Mouse (Mus musculus) intestine, postnatal 0 days (tissue): ENCODE results near the gene 5031439G07Rik. TPM values are rescaled to one million over a fixed set of nuclear protein-coding genes. Genes with fewer than 3 reads are reported as not detected.

ENCODE experiments used
- ATAC-seq: fragments of 200-750 bp; cut with Nextera tagmentation; 2 replicates; pipeline ENCODE4 v1.8.0; 2017; ENCODE audit warnings: mild to moderate bottlenecking, moderate TSS enrichment, moderate library complexity
- H3K27ac ChIP-seq: fragments of 300-500 bp; sonication (generic); 2 replicates; pipeline ENCODE4 v1.5.1; 2014; ENCODE audit warnings: mild to moderate bottlenecking, low read depth, low read length, moderate library complexity
- H3K27me3 ChIP-seq: fragments of 300-500 bp; sonication (generic); replicated peaks from 2 replicates; pipeline ENCODE4 v1.6.1; 2014; ENCODE audit warnings: low read length, mixed read lengths; ENCODE audit not compliant: control insufficient read depth, insufficient read depth
- H3K36me3 ChIP-seq: fragments of 300-500 bp; sonication (generic); 2 replicates; pipeline ENCODE4 v1.6.1; 2014; ENCODE audit warnings: mild to moderate bottlenecking, moderate library complexity; ENCODE audit not compliant: control insufficient read depth, insufficient read depth
- H3K4me1 ChIP-seq: fragments of 300-500 bp; sonication (generic); replicated peaks from 2 replicates; pipeline ENCODE4 v1.6.1; 2014; ENCODE audit warnings: antibody characterized with exemption, low read length, mixed read lengths; ENCODE audit not compliant: control insufficient read depth, insufficient read depth
- H3K4me2 ChIP-seq: fragments of 300-500 bp; sonication (generic); replicated peaks from 2 replicates; pipeline ENCODE4 v1.6.1; 2014; ENCODE audit warnings: low read depth, mild to moderate bottlenecking, moderate library complexity
- H3K4me3 ChIP-seq: fragments of 300-500 bp; sonication (generic); 2 replicates; pipeline ENCODE4 v1.5.1; 2014; ENCODE audit warnings: low read depth, low read length
- H3K9ac ChIP-seq: fragments of 300-500 bp; sonication (generic); 2 replicates; pipeline ENCODE4 v1.6.1; 2014; ENCODE audit warnings: mild to moderate bottlenecking, low read depth, low read length
- H3K9me3 ChIP-seq: fragments of 300-500 bp; sonication (generic); 2 replicates; pipeline ENCODE4 v1.6.1; 2016; ENCODE audit warnings: mixed run types; ENCODE audit not compliant: control insufficient read depth
- CTCF ChIP-seq: sonication (generic); IDR thresholded peaks from 2 replicates; pipeline ENCODE4 v1.5.1; 2016; ENCODE audit warnings: low read depth, mild to moderate bottlenecking, control low read depth, antibody characterized with exemption, moderate library complexity
- WGBS: fragments of 180-500 bp; shearing (Covaris S2); extraction: QIAGEN DNeasy Blood & Tissue Kit; methylation state at CpG from one replicate; pipeline ENCODE4 v1.1.7; 2014; 5-methylcytosine and 5-hydroxymethylcytosine counted together
- polyA plus RNA-seq: library from polyadenylated mRNA; unstranded; fragments of >200 nt; fragmentation: Nextera tagmentation; extraction: Ambion mirVana; gene quantifications from 2 replicates; pipeline ENCODE4 v1.2.1, GENCODE M21; 2015

5031439G07Rik gene
- polyA plus RNA-seq, 1 experiment from 2014 or later = 14.9 TPM

GRCm38 (mm10) chr15:84972860-84973543 lies 15.3 kb downstream of the 5031439G07Rik start:
- WGBS = 72% methylated on average over 8 of the region's 8 CpGs
- TF ChIP-seq CTCF = no peak
- ATAC-seq = 0 out of 2 replicates have a peak, but pooled peaks have one; percentile 21

GRCm38 (mm10) chr15:84968534-84968933 lies 19.8 kb downstream of the 5031439G07Rik start:
- H3K4me1 ChIP-seq = no peaks in the 10 kb centered on the region

More at GRCm38 (mm10) chr15:84972860-84973543, 15.3 kb downstream of the 5031439G07Rik start:
- Histone ChIP-seq H3K9ac (no peak overlapping the region), H3K4me3 (no peak overlapping the region), H3K27ac (no peak overlapping the region), H3K27me3 (no peaks in the 10 kb centered on the region), H3K4me2 (no peak overlapping the region), H3K9me3 (no peaks in the 10 kb centered on the region), H3K4me1 (no peaks in the 10 kb centered on the region), H3K36me3 (no peaks in the 10 kb centered on the region; the same call in 1 of the 2 replicates)

GRCm38 (mm10) chr15:84965575-84966360 lies 22.6 kb downstream of the 5031439G07Rik start:
- Histone ChIP-seq H3K4me1 (no peaks in the 10 kb centered on the region), H3K36me3 (no peaks in the 10 kb centered on the region), H3K4me2 (no peak overlapping the region), H3K9me3 (no peaks in the 10 kb centered on the region), H3K27me3 (no peaks in the 10 kb centered on the region), H3K9ac (no peak overlapping the region), H3K4me3 (no peak overlapping the region), H3K27ac (no peak overlapping the region)
- 56% methylated on average over 7 of the region's 7 CpGs for WGBS
- TF ChIP-seq CTCF = no peak
- ATAC-seq = no peak

More at GRCm38 (mm10) chr15:84968534-84968933, 19.8 kb downstream of the 5031439G07Rik start:
- H3K4me2 ChIP-seq = no peak overlapping the region
- 92% methylated on average over 4 of the region's 4 CpGs for WGBS
- H3K4me3 ChIP-seq = no peak overlapping the region
- no peak for ATAC-seq
- no peak for TF ChIP-seq CTCF
- no peaks in the 10 kb centered on the region; the same call in 1 of the 2 replicates for H3K36me3 ChIP-seq
- no peaks in the 10 kb centered on the region for H3K27me3 ChIP-seq
- H3K9ac ChIP-seq = no peak overlapping the region
- no peak overlapping the region for H3K27ac ChIP-seq
- no peaks in the 10 kb centered on the region for H3K9me3 ChIP-seq

GRCm38 (mm10) chr15:84964771-84965170 lies 23.6 kb downstream of the 5031439G07Rik start:
- Histone ChIP-seq H3K4me1 (no peaks in the 10 kb centered on the region), H3K9ac (no peak overlapping the region), H3K4me2 (no peak overlapping the region), H3K4me3 (no peak overlapping the region), H3K36me3 (0 out of 2 replicates have a peak, but pooled peaks cover 4% of the 10 kb centered on the region), H3K27me3 (no peaks in the 10 kb centered on the region), H3K27ac (no peak overlapping the region), H3K9me3 (no peaks in the 10 kb centered on the region)
- TF ChIP-seq CTCF = no peak
- 78% methylated on average over 5 of the region's 5 CpGs for WGBS
- no peak for ATAC-seq

GRCm38 (mm10) chr15:84962518-84962917 lies 25.8 kb downstream of the 5031439G07Rik start:
- no peak overlapping the region for H3K9ac ChIP-seq
- no peaks in the 10 kb centered on the region for H3K9me3 ChIP-seq
- ATAC-seq = no peak
- H3K27me3 ChIP-seq = no peaks in the 10 kb centered on the region
- H3K4me3 ChIP-seq = no peak overlapping the region
- TF ChIP-seq CTCF = no peak
- H3K36me3 ChIP-seq = peaks cover 4% of the 10 kb centered on the region; the same call in 1 of the 2 replicates
- no peak overlapping the region for H3K4me2 ChIP-seq
- H3K4me1 ChIP-seq = no peaks in the 10 kb centered on the region
- no peak overlapping the region for H3K27ac ChIP-seq
- WGBS = 88% methylated on average over 2 of the region's 2 CpGs

- 49% methylated on average over 8 of the region's 8 CpGs for WGBS
- Histone ChIP-seq H3K4me3 (no peak overlapping the region), H3K4me1 (no peaks in the 10 kb centered on the region), H3K36me3 (peaks cover 15% of the 10 kb centered on the region), H3K9ac (no peak overlapping the region), H3K27ac (no peak overlapping the region), H3K27me3 (no peaks in the 10 kb centered on the region), H3K9me3 (no peaks in the 10 kb centered on the region), H3K4me2 (no peak overlapping the region)
- TF ChIP-seq CTCF = 0 out of 2 replicates have a peak, but pooled peaks have one; percentile 11
- no peak for ATAC-seq
These were observed 27.7 kb downstream of the 5031439G07Rik start for GRCm38 (mm10) chr15:84960692-84961091.
